8 mouse cellular contexts compared by ENCODE assay signal in the genomic region with DNA sequence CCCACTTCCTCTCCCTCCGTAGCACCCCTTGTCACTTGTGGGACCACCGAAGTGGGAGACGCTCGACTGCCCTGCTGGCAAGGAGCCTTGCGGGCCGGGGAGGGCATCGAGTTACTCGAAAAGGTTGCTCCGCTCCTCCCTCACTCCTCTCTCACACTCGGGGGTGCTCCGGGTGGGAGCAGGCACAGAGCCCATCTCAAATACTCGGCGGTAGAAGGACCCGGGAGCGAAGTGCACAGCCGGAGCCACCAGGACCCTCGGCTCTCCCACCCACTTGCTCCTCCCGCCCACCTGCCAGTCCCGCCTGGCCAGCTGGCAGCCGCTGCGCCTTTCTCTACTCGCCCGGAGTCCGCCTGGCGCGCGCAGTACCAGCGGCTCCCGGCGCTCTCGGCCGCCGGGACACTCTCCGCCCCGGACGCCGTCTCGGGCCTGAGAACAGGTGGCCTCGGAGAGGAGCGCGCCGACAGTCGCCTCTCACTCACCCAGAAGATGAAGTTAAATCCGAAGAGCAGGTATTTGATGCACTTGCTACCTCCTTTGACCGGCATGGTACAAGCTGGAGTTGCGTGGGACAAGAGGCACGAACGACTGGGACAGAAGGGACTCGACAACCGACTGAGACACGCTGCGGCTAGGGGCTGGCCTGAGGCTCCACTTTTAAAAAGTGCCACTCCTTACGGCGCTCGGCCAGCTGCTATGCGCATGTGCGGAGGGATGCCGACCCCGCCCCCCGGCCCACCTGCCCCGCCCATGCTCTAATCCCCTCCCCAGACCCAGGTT. TPM values are rescaled to one million over a fixed set of nuclear protein-coding genes. Genes with fewer than 3 reads are reported as not detected.
DNase-seq lines count a peak whose midpoint lies in the region; ATAC-seq and TF ChIP-seq lines count a peak whose summit lies in the region.

A gene (minus strand): TSS at position 700 of the 780 bp plus-strand sequence.

- DNase-seq in G1E (ENCODE audit: low spot score): no peak
- peak; percentile 71 for DNase-seq in forelimb bud, embryonic 11.5 days (ENCODE audit: low read depth, low spot score)
- DNase-seq in hindbrain, embryonic 10.5 days (ENCODE audit: low spot score): peak; percentile 81
- DNase-seq in layer of hippocampus, adult 9-11 months: peak; percentile 56
- peak; percentile 79 for DNase-seq in lung, postnatal 10 days
- peak; percentile 77 for DNase-seq in ovary, postnatal 10 days (ENCODE audit: low spot score)
- DNase-seq in urinary bladder, postnatal 10 days (ENCODE audit: low spot score): peak; percentile 62

- TF ChIP-seq CTCF in G1E (IDR thresholded peaks at IDR 0.05; ENCODE audit: low read depth, low read length): no peak
- TF ChIP-seq CTCF in bone marrow, adult 2 months (IDR thresholded peaks at IDR 0.05; ENCODE audit: control insufficient read depth, insufficient read depth, low read length): no peak

- peak within 1 kb of the TSS; percentile 80 for H3K27ac ChIP-seq in bone marrow, adult 2 months (ENCODE audit: control insufficient read depth, insufficient read depth, low read depth, low read length, poor library complexity)
- peak within 1 kb of the TSS; percentile 82 for H3K27ac ChIP-seq in hindbrain, embryonic 10.5 days

- no peaks in the 10 kb centered on the region for H3K4me1 ChIP-seq in G1E (ENCODE audit: insufficient read depth, low read depth, low read length)
- peaks cover 4% of the 10 kb centered on the region; the same call in 1 of the 2 replicates for H3K4me1 ChIP-seq in bone marrow, adult 2 months (ENCODE audit: control insufficient read depth, insufficient read depth, low read length)
- peaks cover 27% of the 10 kb centered on the region for H3K4me1 ChIP-seq in hindbrain, embryonic 10.5 days (replicated peaks)

- H3K27me3 ChIP-seq in G1E (ENCODE audit: insufficient read depth, low read length): no peaks in the 10 kb centered on the region
- peaks cover 50% of the 10 kb centered on the region for H3K27me3 ChIP-seq in hindbrain, embryonic 10.5 days (ENCODE audit: insufficient read depth, poor library complexity, severe bottlenecking)

- peaks cover 79% of the 10 kb centered on the region for H3K9me3 ChIP-seq in G1E (replicated peaks)
- no peaks in the 10 kb centered on the region for H3K9me3 ChIP-seq in hindbrain, embryonic 10.5 days

- peak within 1 kb of the TSS; percentile 13; the same call in 1 of the 2 replicates for H3K4me3 ChIP-seq in G1E (ENCODE audit: low read depth, low read length)
- H3K4me3 ChIP-seq in bone marrow, adult 2 months (replicated peaks; ENCODE audit: control insufficient read depth, low read depth, low read length): peak within 1 kb of the TSS; percentile 67
- H3K4me3 ChIP-seq in hindbrain, embryonic 10.5 days: peak within 1 kb of the TSS; percentile 66

- TF ChIP-seq POLR2A in bone marrow, adult 2 months (IDR thresholded peaks at IDR 0.05; ENCODE audit: borderline replicate concordance, control insufficient read depth, low read depth, low read length): peak; percentile 74

- H3K36me3 ChIP-seq in G1E (replicated peaks): no peaks in the 10 kb centered on the region
- H3K36me3 ChIP-seq in hindbrain, embryonic 10.5 days: no peaks in the 10 kb centered on the region

- WGBS in bone marrow, adult 2 months: under 1% methylated on average over 61 of the region's 61 CpGs
- under 1% methylated on average over 61 of the region's 61 CpGs for WGBS in hindbrain, embryonic 10.5 days

- no peak for ATAC-seq in G1E (ENCODE audit: extremely low read depth, insufficient number of reproducible peaks, low FRiP score, poor library complexity, severe bottlenecking)

RNA-seq across cellular contexts. Expression of the gene that starts here (rescaled TPM):
- total RNA-seq in G1E (2014; fragmentation: Nextera tagmentation) (not detected in 2 replicates), G1E (2017) (not detected in 2 replicates)
- polyA plus RNA-seq in G1E (2012): not detected in 2 replicates
- polyA plus RNA-seq in bone marrow, adult 2 months (2011; ENCODE audit: insufficient read depth, insufficient read length, low replicate concordance, missing spikeins): 60.4 and 90.4 TPM in 2 replicates
- 35.9 and 39.9 TPM in 2 replicates for polyA plus RNA-seq in hindbrain, embryonic 10.5 days (2016; fragmentation: Nextera tagmentation; extraction: Ambion mirVana)

Comparison
In these comparisons a context has a peak if more than half of its experiments do, and no peak if none do; other contexts are left out.
1. RNA of the gene that starts here (polyA plus RNA-seq): 60.4 to 90.4 TPM in bone marrow, adult 2 months and 35.9 to 39.9 TPM in hindbrain, embryonic 10.5 days; not detected in G1E; every median in the first group is over 10 times any median in the second.
2. H3K4me3 ChIP-seq: peak in every context shown above with its lines; median percentile 67 in bone marrow, adult 2 months; 66 in hindbrain, embryonic 10.5 days; 13 in G1E.